Mouse (Mus musculus): ENCODE results near the gene Vmn1r155.
"Not testable (repeated sequence)": the region's sequence is repeated elsewhere in the genome, so short reads cannot be mapped to it uniquely, and the experiment has no call there.

Vmn1r155 gene

DNA sequence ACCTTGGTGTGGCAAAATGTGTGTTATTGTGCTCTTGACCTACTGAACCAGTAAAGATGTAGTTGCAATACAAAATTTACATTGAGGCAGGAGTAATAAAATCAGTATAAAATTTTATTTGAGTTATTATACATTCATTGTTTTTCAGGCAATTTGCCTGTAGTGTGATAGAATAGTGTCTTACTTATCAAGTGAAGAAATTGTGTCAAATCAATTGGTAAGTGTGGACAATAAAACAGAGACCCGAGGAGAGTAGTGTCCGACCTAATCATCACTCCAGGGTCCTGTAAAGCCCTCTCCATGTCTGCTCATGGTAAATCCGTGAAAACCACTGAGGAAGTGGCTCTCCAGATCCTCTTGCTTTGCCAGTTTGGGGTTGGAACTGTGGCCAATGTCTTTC lies at the start of gene Vmn1r155:
Gene Vmn1r155 (plus strand): TSS at position 301 of the 400 bp plus-strand sequence.
- DNase-seq (ENCODE audit: low read depth, low spot score): not testable (repeated sequence)

DNA sequence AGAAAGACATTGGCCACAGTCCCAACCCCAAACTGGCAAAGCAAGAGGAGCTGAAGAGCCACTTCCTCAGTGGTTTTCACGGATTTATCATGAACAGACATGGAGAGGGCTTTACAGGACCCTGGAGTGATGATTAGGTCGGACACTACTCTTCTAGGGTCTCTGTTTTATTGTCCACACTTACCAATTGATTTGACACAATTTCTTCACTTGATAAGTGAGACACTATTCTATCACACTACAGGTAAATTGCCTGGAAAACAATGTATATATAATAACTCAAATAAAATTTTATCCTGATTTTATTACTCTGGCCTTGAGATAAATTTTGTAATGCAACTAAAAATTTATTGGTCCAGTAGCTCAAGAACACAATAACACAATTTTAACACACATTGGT lies 34.4 kb downstream of the Vmn1r155 start, which contains the start of gene Gm8693:
Gene Gm8693 (minus strand): TSS at position 101 of the 400 bp plus-strand sequence.
- not testable (repeated sequence) for DNase-seq (ENCODE audit: low read depth, low spot score)

Data from 3T3-L1 (cell line).